Mouse (Mus musculus): ENCODE measurements around the gene Larp1. TPM values are rescaled to one million over a fixed set of nuclear protein-coding genes. Genes with fewer than 3 reads are reported as not detected.

Larp1 gene
- polyA plus RNA-seq, 1 experiment from 2014 or later = 19.0 TPM

DNA sequence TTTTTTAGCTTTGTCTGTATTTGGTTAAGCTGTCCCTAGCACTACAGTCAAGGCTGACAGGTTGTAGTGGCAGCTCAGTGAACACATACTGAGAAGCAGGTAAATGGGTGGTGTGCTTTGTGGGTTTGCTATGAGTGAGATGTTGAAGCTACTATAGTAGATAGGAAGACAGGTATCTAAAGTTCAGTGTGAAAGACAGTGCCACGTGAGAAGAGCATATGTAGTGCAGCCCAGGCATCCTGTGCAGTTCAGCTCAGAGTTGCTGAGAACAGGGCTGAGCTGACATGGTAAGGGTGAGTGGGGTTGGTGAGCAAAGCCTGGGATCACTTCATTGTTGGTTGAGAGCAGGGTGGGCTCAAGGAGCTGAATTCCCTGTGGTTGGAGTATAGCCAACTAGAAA is 8.6 kb downstream of the Larp1 start:
- no peak overlapping the region for H3K27ac ChIP-seq
- H3K36me3 ChIP-seq = no peaks in the 10 kb centered on the region
- no peak overlapping the region for H3K9ac ChIP-seq
- no peak for ATAC-seq (ENCODE audit: borderline replicate concordance, extremely low read depth, low FRiP score, low TSS enrichment)
- H3K4me1 ChIP-seq = peaks cover 67% of the 10 kb centered on the region
- 64% methylated on average over 1 of the region's 1 CpGs for WGBS
- H3K27me3 ChIP-seq = no peaks in the 10 kb centered on the region
- H3K9me3 ChIP-seq = no peaks in the 10 kb centered on the region
- no peak overlapping the region for H3K4me3 ChIP-seq
- H3K4me2 ChIP-seq = no peak overlapping the region

DNA sequence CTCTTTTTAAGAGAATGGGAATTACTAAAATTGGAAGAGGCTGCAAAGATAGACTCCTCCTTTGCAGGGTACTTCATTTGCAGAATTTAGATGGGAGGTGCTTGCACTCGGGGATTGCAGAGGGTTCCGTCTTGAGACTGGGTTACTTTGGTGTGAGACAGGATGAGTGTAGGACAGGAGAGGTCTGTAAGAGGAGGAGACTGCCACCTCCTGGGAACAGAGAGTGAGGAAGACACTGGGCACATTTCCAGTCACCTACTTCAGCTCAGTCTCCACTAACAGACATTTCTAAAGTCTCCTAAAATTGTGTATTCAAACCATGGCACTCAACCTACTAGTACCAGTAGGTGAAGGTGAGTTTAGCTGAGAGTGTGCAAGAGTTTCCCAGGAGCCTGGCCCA is 9.4 kb downstream of the Larp1 start:
- H3K27me3 ChIP-seq = no peaks in the 10 kb centered on the region
- no peaks in the 10 kb centered on the region for H3K36me3 ChIP-seq
- H3K4me3 ChIP-seq = no peak overlapping the region
- H3K9me3 ChIP-seq = no peaks in the 10 kb centered on the region
- H3K4me1 ChIP-seq = peaks cover 67% of the 10 kb centered on the region
- WGBS = 46% methylated on average over 2 of the region's 2 CpGs
- H3K27ac ChIP-seq = no peak overlapping the region
- ATAC-seq (ENCODE audit: borderline replicate concordance, extremely low read depth, low FRiP score, low TSS enrichment) = no peak
- H3K9ac ChIP-seq = no peak overlapping the region
- H3K4me2 ChIP-seq = no peak overlapping the region

DNA sequence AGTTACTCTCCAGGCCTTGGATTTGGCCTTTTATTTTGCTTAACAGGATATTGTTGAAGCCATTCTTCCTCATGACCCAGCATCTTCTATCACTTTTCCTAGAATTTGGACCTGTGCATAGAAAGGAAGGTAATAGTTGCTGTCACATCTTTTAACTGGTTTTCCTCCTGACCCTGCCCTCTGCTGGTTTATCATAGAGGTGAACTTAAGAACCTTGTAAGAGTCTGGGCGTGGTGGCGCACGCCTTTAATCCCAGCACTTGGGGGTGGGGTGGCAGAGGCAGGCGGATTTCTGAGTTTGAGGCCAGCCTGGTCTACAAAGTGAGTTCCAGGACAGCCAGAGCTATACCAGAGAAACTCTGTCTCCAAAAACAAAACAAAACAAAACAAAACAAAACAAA is 9.8 kb downstream of the Larp1 start:
- no peak overlapping the region for H3K4me2 ChIP-seq
- no peak overlapping the region for H3K4me3 ChIP-seq
- WGBS = 80% methylated on average over 4 of the region's 4 CpGs
- no peak for ATAC-seq (ENCODE audit: borderline replicate concordance, extremely low read depth, low FRiP score, low TSS enrichment)
- H3K4me1 ChIP-seq = peaks cover 67% of the 10 kb centered on the region
- H3K36me3 ChIP-seq = no peaks in the 10 kb centered on the region
- H3K27me3 ChIP-seq = no peaks in the 10 kb centered on the region
- H3K27ac ChIP-seq = no peak overlapping the region
- H3K9me3 ChIP-seq = no peaks in the 10 kb centered on the region
- H3K9ac ChIP-seq = no peak overlapping the region

DNA sequence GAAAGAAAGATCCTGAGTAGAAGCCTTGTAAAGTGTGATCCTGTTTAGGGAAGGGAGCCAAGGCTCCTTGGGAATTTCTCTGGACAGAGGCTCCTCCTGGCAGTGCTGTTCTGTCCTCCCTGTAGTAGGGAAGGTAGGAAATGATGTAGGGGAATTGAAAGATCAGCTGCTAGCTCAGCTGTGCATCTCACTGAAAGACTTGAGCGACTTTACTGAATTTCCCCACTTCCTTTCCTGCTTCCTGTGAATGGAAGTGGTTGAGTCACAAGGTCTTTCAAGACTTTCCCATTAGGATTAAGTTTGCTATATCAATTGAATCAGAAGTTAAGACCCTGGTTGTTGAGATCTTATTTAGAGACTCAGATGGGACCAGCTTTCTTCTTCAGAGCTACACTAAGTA is 12.2 kb downstream of the Larp1 start:
- H3K4me3 ChIP-seq = no peak overlapping the region
- H3K9me3 ChIP-seq = no peaks in the 10 kb centered on the region
- H3K4me1 ChIP-seq = peaks cover 73% of the 10 kb centered on the region
- H3K9ac ChIP-seq = no peak overlapping the region
- ATAC-seq (ENCODE audit: borderline replicate concordance, extremely low read depth, low FRiP score, low TSS enrichment) = no peak
- 33% methylated on average over 1 of the region's 1 CpGs for whole genome bisulfite sequencing
- H3K27ac ChIP-seq = peak overlapping the region; percentile 47
- H3K36me3 ChIP-seq = no peaks in the 10 kb centered on the region
- H3K27me3 ChIP-seq = no peaks in the 10 kb centered on the region
- H3K4me2 ChIP-seq = no peak overlapping the region

DNA sequence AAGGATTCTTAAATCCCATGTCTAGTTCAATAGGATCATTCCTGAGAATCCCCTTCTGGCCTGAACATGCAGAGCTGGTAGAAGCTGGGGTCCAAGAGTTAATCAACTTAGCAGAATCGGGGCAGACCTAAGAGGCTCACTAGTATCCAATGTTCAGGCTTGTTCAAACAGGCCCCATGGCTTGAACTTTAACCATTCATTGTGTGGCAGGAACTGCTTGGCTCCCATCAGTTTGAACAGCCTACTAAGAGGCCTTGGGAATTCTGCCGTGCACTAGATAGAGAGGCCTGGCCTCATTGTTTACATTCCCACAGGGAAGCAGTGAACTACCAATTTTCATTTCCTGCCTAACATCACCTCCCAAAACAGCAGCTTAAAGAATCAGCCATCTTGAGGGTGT is 12.8 kb downstream of the Larp1 start:
- H3K9ac ChIP-seq = no peak overlapping the region
- 5% methylated on average over 2 of the region's 2 CpGs for WGBS
- 0 out of 2 replicates have a peak, but pooled peaks have one; percentile 31 for ATAC-seq (ENCODE audit: borderline replicate concordance, extremely low read depth, low FRiP score, low TSS enrichment)
- peak overlapping the region; percentile 47 for H3K27ac ChIP-seq
- no peak overlapping the region for H3K4me2 ChIP-seq
- H3K27me3 ChIP-seq = no peaks in the 10 kb centered on the region
- H3K9me3 ChIP-seq = no peaks in the 10 kb centered on the region
- H3K4me3 ChIP-seq = no peak overlapping the region
- peaks cover 73% of the 10 kb centered on the region for H3K4me1 ChIP-seq
- no peaks in the 10 kb centered on the region for H3K36me3 ChIP-seq

DNA sequence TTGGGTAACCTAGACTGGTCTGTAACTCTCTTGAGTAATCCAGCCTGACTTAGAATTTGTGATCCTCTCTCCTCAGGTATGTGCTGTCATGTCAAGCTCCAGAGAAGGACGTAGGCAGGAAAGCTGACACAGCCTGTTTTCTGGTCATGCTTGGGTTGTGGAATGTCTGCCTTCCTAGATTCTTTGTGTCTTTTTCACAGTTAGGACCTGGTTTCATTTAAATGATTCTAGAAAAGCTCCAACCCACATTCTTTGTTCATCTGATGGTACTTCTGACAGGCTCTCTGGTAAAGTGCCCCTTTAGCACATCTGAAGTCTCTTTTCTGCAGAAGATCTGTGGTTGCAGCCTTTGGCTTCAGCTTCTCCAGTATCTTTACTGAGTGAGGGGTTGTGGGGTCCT is 15.4 kb downstream of the Larp1 start:
- WGBS = 76% methylated on average over 1 of the region's 1 CpGs
- Histone ChIP-seq H3K9me3 (no peaks in the 10 kb centered on the region), H3K27me3 (no peaks in the 10 kb centered on the region), H3K27ac (no peak overlapping the region), H3K4me1 (peaks cover 57% of the 10 kb centered on the region), H3K36me3 (no peaks in the 10 kb centered on the region), H3K4me3 (no peak overlapping the region), H3K9ac (no peak overlapping the region), H3K4me2 (no peak overlapping the region)
- no peak for ATAC-seq (ENCODE audit: borderline replicate concordance, extremely low read depth, low FRiP score, low TSS enrichment)

DNA sequence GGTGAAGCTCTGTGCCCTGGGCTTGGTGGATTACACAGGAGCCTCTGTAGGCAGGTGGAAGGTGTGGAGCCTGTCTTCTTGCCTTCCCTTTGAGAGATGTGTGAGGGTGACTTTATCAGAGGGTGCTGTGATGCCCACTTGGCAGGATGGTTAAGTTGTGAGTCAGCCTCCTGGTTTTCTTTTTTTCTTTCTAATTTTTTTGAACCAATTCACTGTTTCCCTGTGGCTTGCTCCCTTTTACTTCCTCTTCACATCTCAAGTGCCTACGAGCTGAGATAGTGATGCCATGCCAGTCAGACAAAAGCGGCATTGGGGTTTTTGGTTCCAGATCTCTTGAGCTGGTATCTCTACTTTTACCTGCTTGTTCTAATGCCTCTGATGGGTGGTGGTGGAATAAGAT is 15.8 kb downstream of the Larp1 start:
- H3K27ac ChIP-seq = no peak overlapping the region
- H3K36me3 ChIP-seq = no peaks in the 10 kb centered on the region
- H3K4me3 ChIP-seq = no peak overlapping the region
- H3K4me2 ChIP-seq = no peak overlapping the region
- no peaks in the 10 kb centered on the region for H3K9me3 ChIP-seq
- no peaks in the 10 kb centered on the region for H3K27me3 ChIP-seq
- H3K9ac ChIP-seq = no peak overlapping the region
- 52% methylated on average over 2 of the region's 2 CpGs for WGBS
- ATAC-seq (ENCODE audit: borderline replicate concordance, extremely low read depth, low FRiP score, low TSS enrichment) = no peak
- peaks cover 57% of the 10 kb centered on the region for H3K4me1 ChIP-seq

DNA sequence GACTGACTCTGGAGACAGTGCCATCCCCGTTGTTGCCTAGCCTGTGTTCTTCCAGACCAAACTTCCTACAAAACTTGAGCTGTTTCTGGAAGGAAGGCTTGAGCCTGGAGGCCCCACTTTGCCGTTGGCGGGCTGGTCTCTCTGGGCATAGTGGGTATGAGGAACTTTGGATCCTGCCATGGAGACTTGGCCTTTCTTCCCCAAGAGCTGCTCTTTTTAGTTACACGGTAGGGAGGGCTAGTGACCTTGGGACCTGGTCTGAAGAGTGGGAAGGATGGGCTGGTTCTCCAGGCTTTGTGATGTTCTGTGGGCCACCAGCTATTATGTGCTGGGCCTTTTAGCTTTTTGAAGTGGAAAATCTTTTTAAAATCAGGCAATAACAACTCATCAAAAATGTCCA is 17.0 kb downstream of the Larp1 start:
- no peaks in the 10 kb centered on the region for H3K9me3 ChIP-seq
- no peak overlapping the region for H3K4me2 ChIP-seq
- H3K36me3 ChIP-seq = no peaks in the 10 kb centered on the region
- ATAC-seq (ENCODE audit: borderline replicate concordance, extremely low read depth, low FRiP score, low TSS enrichment) = no peak
- H3K27me3 ChIP-seq = no peaks in the 10 kb centered on the region
- no peak overlapping the region for H3K9ac ChIP-seq
- no peak overlapping the region for H3K4me3 ChIP-seq
- WGBS = 77% methylated on average over 4 of the region's 4 CpGs
- H3K27ac ChIP-seq = peak overlapping the region; percentile 31
- peaks cover 54% of the 10 kb centered on the region for H3K4me1 ChIP-seq

DNA sequence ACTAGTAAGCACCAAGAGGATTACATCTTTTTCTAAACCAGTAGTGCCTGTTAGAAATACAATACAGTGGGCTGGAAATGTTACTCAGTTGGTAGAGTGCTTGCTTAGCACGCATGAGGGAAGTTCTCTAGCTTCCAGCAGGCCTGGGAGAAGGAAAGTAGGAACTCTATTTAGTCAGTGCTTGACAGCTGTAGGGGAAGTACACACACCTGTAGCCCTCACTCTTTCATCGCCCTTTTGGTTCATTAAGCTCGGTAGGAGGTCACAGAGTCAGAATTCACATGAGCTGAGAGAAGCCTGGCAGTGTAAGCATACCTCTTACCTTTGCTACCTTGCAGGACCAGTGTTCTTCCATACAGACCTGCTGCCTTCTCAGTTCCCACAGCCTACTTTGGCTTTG is 17.5 kb downstream of the Larp1 start:
- Histone ChIP-seq H3K27ac (peak overlapping the region; percentile 38), H3K9me3 (no peaks in the 10 kb centered on the region), H3K36me3 (no peaks in the 10 kb centered on the region), H3K4me2 (no peak overlapping the region), H3K4me3 (no peak overlapping the region), H3K27me3 (no peaks in the 10 kb centered on the region), H3K9ac (no peak overlapping the region), H3K4me1 (peaks cover 53% of the 10 kb centered on the region)
- no peak for ATAC-seq (ENCODE audit: borderline replicate concordance, extremely low read depth, low FRiP score, low TSS enrichment)
- 48% methylated on average over 3 of the region's 3 CpGs for WGBS

DNA sequence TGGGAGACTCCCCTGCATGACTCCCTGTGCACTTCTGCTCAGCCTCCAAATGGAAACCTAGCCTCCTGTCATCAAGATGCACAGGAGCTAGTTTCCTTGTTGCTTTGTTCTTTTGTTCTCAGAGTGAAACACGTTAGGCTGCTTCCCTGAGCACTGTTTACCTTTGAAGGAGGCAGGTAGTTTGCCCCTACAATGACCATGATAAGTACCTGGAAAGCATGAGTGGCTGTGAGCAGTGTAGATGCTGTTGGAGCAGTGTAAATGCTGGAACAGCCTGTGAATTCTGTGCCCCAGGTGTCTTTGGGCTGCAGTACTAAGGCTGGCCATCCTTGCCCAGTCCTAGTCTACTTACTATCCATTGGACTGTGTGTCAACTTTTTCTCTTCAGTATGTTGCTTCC is 18.0 kb downstream of the Larp1 start:
- H3K4me2 ChIP-seq = no peak overlapping the region
- H3K27me3 ChIP-seq = no peaks in the 10 kb centered on the region
- 55% methylated on average over 1 of the region's 1 CpGs for WGBS
- ATAC-seq (ENCODE audit: borderline replicate concordance, extremely low read depth, low FRiP score, low TSS enrichment) = no peak
- peak overlapping the region; percentile 38; the same call in 1 of the 2 replicates for H3K27ac ChIP-seq
- H3K4me3 ChIP-seq = no peak overlapping the region
- peaks cover 53% of the 10 kb centered on the region for H3K4me1 ChIP-seq
- H3K36me3 ChIP-seq = no peaks in the 10 kb centered on the region
- H3K9ac ChIP-seq = no peak overlapping the region
- H3K9me3 ChIP-seq = no peaks in the 10 kb centered on the region

DNA sequence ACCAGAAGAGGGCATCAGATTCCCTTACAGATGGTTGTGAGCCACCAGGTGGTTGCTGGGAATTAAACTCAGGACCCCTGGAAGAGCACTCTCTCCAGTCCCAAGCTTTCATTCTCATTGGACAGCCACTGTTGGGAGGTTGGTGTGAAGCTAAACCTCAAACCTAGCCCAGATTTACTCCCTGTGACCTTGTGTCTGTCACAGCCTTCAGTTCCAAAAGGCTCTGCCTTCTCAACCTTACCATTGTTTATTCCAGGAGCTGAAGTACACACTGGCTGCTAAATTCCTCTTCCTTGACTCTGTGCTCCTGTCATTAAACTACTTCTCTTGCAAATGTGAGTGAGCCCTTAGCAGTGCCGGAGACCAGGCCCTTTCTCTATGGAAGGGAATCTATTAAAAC is 20.1 kb downstream of the Larp1 start:
- ATAC-seq (ENCODE audit: borderline replicate concordance, extremely low read depth, low FRiP score, low TSS enrichment) = no peak
- H3K9me3 ChIP-seq = no peaks in the 10 kb centered on the region
- no peak overlapping the region for H3K4me2 ChIP-seq
- no peak overlapping the region for H3K9ac ChIP-seq
- no peak overlapping the region for H3K4me3 ChIP-seq
- peaks cover 63% of the 10 kb centered on the region for H3K4me1 ChIP-seq
- no peaks in the 10 kb centered on the region for H3K36me3 ChIP-seq
- 90% methylated on average over 1 of the region's 1 CpGs for WGBS
- H3K27ac ChIP-seq = no peak overlapping the region
- no peaks in the 10 kb centered on the region for H3K27me3 ChIP-seq

DNA sequence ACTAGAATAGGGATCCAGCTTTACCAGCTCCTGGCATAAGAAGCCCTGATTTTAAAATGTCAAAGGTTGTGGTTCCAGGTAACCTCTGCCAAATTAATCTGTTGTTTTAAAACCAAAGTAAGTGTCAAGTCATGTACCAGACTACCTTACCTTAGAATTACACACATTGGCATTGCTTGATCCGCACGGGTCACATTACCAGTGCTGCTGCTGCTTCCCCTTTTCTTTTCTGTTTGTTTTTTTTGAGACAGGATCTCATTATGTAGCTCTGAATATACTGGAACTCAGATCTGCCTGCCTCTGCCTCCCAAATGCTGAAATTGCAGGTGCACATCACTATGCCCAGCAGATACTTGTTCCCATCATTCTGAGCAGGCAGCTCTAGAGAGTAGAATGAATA is 21.0 kb downstream of the Larp1 start:
- H3K4me3 ChIP-seq = no peak overlapping the region
- H3K9me3 ChIP-seq = no peaks in the 10 kb centered on the region
- ATAC-seq (ENCODE audit: borderline replicate concordance, extremely low read depth, low FRiP score, low TSS enrichment) = no peak
- no peak overlapping the region for H3K27ac ChIP-seq
- WGBS = 62% methylated on average over 2 of the region's 2 CpGs
- no peaks in the 10 kb centered on the region for H3K27me3 ChIP-seq
- H3K9ac ChIP-seq = no peak overlapping the region
- no peaks in the 10 kb centered on the region for H3K36me3 ChIP-seq
- H3K4me2 ChIP-seq = no peak overlapping the region
- H3K4me1 ChIP-seq = peaks cover 55% of the 10 kb centered on the region

DNA sequence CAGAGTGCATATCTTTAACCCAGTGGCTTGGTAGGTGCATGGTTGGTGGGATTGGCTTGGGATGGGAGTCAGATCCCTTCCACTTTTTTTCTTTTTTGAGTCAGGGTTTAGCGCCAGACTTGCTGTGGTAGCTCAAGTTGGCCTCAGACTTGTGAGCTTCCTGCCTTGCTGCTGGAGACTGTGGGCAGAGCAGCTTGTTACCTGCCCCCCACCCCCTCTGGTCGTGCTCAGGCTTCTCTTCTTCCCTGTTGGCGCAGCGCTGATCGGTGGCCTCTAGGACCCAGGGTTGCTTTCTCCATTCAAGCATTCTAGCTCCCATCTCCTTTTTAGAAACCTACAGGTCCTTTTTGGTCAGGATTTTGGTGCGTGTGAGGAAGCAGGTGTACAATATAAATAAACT is 22.3 kb downstream of the Larp1 start:
- ATAC-seq (ENCODE audit: borderline replicate concordance, extremely low read depth, low FRiP score, low TSS enrichment) = no peak
- Histone ChIP-seq H3K9me3 (no peaks in the 10 kb centered on the region), H3K4me1 (peaks cover 44% of the 10 kb centered on the region), H3K27me3 (no peaks in the 10 kb centered on the region), H3K9ac (no peak overlapping the region), H3K36me3 (no peaks in the 10 kb centered on the region), H3K27ac (no peak overlapping the region), H3K4me3 (no peak overlapping the region), H3K4me2 (no peak overlapping the region)
- 54% methylated on average over 6 of the region's 6 CpGs for WGBS
